Mouse (Mus musculus) liver, embryonic 16.5 days (tissue): Measurements from ENCODE around the gene Rnf183. TPM values are rescaled to one million over a fixed set of nuclear protein-coding genes. Genes with fewer than 3 reads are reported as not detected.

Source experiments
- ATAC-seq: fragments of 200-750 bp; cut with Nextera tagmentation; 2 replicates; pipeline ENCODE4 v1.8.0; 2017; ENCODE audit warnings: low read depth, mild to moderate bottlenecking, moderate number of reproducible peaks, moderate library complexity
- H3K27ac ChIP-seq: fragments of 300-500 bp; sonication (generic); 2 replicates; pipeline ENCODE4 v1.5.1; 2014; ENCODE audit warnings: mild to moderate bottlenecking, low read length
- H3K27me3 ChIP-seq: fragments of 300-500 bp; sonication (generic); 2 replicates; pipeline ENCODE4 v1.6.1; 2014; ENCODE audit warnings: low read depth, low read length, mixed read lengths; ENCODE audit not compliant: control insufficient read depth, insufficient read depth
- H3K36me3 ChIP-seq: fragments of 300-500 bp; sonication (generic); 2 replicates; pipeline ENCODE4 v1.6.1; 2014; ENCODE audit warnings: mild to moderate bottlenecking; ENCODE audit not compliant: control insufficient read depth, insufficient read depth
- H3K4me1 ChIP-seq: fragments of 300-500 bp; sonication (generic); 2 replicates; pipeline ENCODE4 v1.6.1; 2014; ENCODE audit warnings: low read depth, low read length, mixed read lengths; ENCODE audit not compliant: control insufficient read depth
- H3K4me2 ChIP-seq: fragments of 300-500 bp; sonication (generic); 2 replicates; pipeline ENCODE4 v1.6.1; 2014; ENCODE audit warnings: low read depth, low read length, mixed read lengths
- H3K4me3 ChIP-seq: fragments of 300-500 bp; sonication (generic); 2 replicates; pipeline ENCODE4 v1.5.1; 2014; ENCODE audit warnings: low read depth, mild to moderate bottlenecking, low read length
- H3K9ac ChIP-seq: fragments of 300-500 bp; sonication (generic); 2 replicates; pipeline ENCODE4 v1.6.1; 2014; ENCODE audit warnings: low read depth, low read length
- H3K9me3 ChIP-seq: fragments of 300-500 bp; sonication (generic); replicated peaks from 2 replicates; pipeline ENCODE4 v1.6.1; 2016; ENCODE audit warnings: low read length; ENCODE audit not compliant: control insufficient read depth
- WGBS: fragments of 180-500 bp; shearing (Covaris S2); extraction: QIAGEN DNeasy Blood & Tissue Kit; methylation state at CpG from one replicate; pipeline ENCODE4 v1.1.7; 2014; ENCODE audit not compliant: insufficient replicate concordance; 5-methylcytosine and 5-hydroxymethylcytosine counted together
- polyA plus RNA-seq: library from polyadenylated mRNA; unstranded; fragments of >200 nt; fragmentation: Nextera tagmentation; extraction: Ambion mirVana; gene quantifications from 2 replicates; pipeline ENCODE4 v1.2.1, GENCODE M21; 2015

Gene Rnf183
- polyA plus RNA-seq, 1 experiment from 2014 or later, result not detected

DNA sequence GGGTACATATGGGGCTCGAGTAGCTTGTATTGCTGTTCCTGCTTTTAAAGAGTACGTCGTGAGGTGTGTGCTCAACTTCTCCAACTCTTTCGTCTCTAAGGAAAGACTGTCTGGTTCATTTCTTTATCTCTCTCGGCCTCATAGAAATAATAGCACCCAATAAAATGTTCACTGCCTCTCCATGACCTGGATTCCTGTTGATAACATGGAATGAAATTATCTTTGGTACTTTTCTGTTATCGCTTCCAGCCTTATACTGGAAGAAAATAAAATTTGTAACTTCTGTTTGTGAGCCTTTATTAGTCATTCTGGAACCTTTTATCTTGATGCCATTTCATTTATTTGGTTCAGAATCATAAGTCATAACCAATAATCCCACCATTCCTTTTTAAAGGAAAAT lies 51.8 kb downstream of the Rnf183 start:
- Histone ChIP-seq H3K27ac (no peak overlapping the region), H3K27me3 (no peaks in the 10 kb centered on the region), H3K9me3 (no peaks in the 10 kb centered on the region), H3K9ac (no peak overlapping the region), H3K4me3 (no peak overlapping the region), H3K4me2 (peak overlapping the region; percentile 20; the same call in 1 of the 2 replicates), H3K36me3 (peaks cover 8% of the 10 kb centered on the region; the same call in 1 of the 2 replicates), H3K4me1 (peaks cover 31% of the 10 kb centered on the region)
- ATAC-seq, result no peak
- 53% methylated on average over 6 of the region's 6 CpGs for WGBS

DNA sequence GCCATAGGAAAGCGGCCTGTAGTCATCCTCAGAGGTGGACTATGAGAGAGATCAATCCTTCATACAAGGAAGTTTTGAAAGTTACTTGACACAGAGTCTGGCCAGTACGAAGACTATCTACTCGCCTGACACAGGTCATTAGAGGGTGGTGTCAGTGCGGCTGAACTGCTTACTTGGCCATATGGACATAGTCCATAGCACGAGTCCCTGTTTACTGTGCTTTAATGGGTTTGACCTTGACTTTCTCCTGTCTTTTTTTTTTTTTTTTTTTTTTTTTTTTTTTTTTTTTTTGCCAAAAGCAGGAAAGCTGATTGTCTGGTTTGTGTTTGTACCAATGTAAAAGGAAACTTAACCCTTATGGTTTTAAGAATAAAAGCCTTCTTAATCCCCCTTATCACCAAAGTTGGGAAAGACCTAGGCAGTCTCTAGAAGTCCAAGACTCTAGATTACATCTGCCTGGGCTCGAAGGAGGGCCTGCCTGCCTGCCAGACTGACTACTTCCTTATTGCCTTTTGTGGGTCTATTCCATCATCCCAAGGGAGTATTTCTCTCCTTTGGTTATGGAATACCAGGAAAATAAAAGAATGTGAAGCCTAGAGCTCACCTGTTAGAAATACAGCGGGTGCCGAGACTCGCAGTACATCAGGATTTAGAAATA lies 55.2 kb downstream of the Rnf183 start:
- Histone ChIP-seq H3K4me3 (no peak overlapping the region), H3K4me1 (peaks cover 32% of the 10 kb centered on the region), H3K4me2 (no peak overlapping the region; the same call in 1 of the 2 replicates), H3K27ac (no peak overlapping the region), H3K36me3 (no peaks in the 10 kb centered on the region), H3K9ac (no peak overlapping the region), H3K9me3 (no peaks in the 10 kb centered on the region), H3K27me3 (no peaks in the 10 kb centered on the region)
- WGBS, result 64% methylated on average over 9 of the region's 9 CpGs
- ATAC-seq, result no peak; the same call in 1 of the 2 replicates

Other genes with a start within 250 kb of the Rnf183 start
- 0.47 and 0.64 TPM in 2 replicates for gene Zfp37, start 204.2 kb downstream of the Rnf183 start, polyA plus RNA-seq
- 9.7 and 10.7 TPM in 2 replicates for gene Slc31a2, start 172.7 kb downstream of the Rnf183 start, polyA plus RNA-seq
- 14.5 and 15.9 TPM in 2 replicates for gene Fkbp15, start 74.7 kb downstream of the Rnf183 start, polyA plus RNA-seq
- gene Slc31a1, start 74.5 kb downstream of the Rnf183 start, polyA plus RNA-seq, result 60.4 and 63.7 TPM in 2 replicates
- 52.4 and 55.5 TPM in 2 replicates for gene Cdc26, start 26.6 kb downstream of the Rnf183 start, polyA plus RNA-seq
- gene Prpf4, start 26.5 kb downstream of the Rnf183 start, polyA plus RNA-seq, result 8.4 and 9.8 TPM in 2 replicates
- 0.48 and 0.70 TPM in 2 replicates for gene Wdr31, start 35.6 kb upstream of the Rnf183 start, polyA plus RNA-seq
- gene Bspry, start 44.8 kb upstream of the Rnf183 start, polyA plus RNA-seq, result 0.15 and 0.27 TPM in 2 replicates
- 9.0 and 9.5 TPM in 2 replicates for gene Hdhd3, start 68.2 kb upstream of the Rnf183 start, polyA plus RNA-seq
- gene Alad, start 84.7 kb upstream of the Rnf183 start, polyA plus RNA-seq, result 516 and 530 TPM in 2 replicates
- 44.8 and 48.9 TPM in 2 replicates for gene Pole3, start 89.8 kb upstream of the Rnf183 start, polyA plus RNA-seq
- 0.06 TPM in 2 replicates for gene 4933430I17Rik, start 90.1 kb upstream of the Rnf183 start, polyA plus RNA-seq
- 5.5 and 7.0 TPM in 2 replicates for gene Rgs3, start 124.6 kb upstream of the Rnf183 start, polyA plus RNA-seq